Mouse (Mus musculus) olfactory bulb, adult 2 months (tissue): Measurements from ENCODE around the gene Bcar3. TPM values are rescaled to one million over a fixed set of nuclear protein-coding genes. Genes with fewer than 3 reads are reported as not detected.

Experiments
- H3K27ac ChIP-seq: fragments of 200-500 bp; 2 replicates; pipeline ENCODE4 v1.5.1; 2012; ENCODE audit warnings: low read depth, low read length; ENCODE audit not compliant: insufficient read depth
- H3K4me1 ChIP-seq: fragments of 200-500 bp; 2 replicates; pipeline ENCODE4 v1.6.1; 2012; ENCODE audit warnings: low read length; ENCODE audit not compliant: control insufficient read depth, insufficient read depth
- H3K4me3 ChIP-seq: fragments of 200-500 bp; 2 replicates; pipeline ENCODE4 v1.5.1; 2012; ENCODE audit warnings: mild to moderate bottlenecking, low read depth, low read length, moderate library complexity; ENCODE audit not compliant: insufficient read depth
- CTCF ChIP-seq: fragments of 200-500 bp; IDR thresholded peaks from 2 replicates; pipeline ENCODE4 v1.5.1; 2012; ENCODE audit warnings: low read depth, mild to moderate bottlenecking, low read length, moderate library complexity; ENCODE audit not compliant: insufficient read depth
- POLR2A ChIP-seq: fragments of 200-500 bp; IDR thresholded peaks from 2 replicates; pipeline ENCODE4 v1.6.1; 2012; ENCODE audit warnings: mild to moderate bottlenecking, low read depth, low read length, moderate library complexity; ENCODE audit not compliant: insufficient read depth
- whole genome bisulfite sequencing: fragments of 180-500 bp; shearing (Covaris S2); methylation state at CpG from one replicate; pipeline ENCODE4 v1.1.7; 2018; 5-methylcytosine and 5-hydroxymethylcytosine counted together
- polyA plus RNA-seq: library from polyadenylated mRNA; stranded (reverse); fragments of >200 nt; gene quantifications from 2 replicates; pipeline ENCODE4 v1.2.4, GENCODE M21; 2012; ENCODE audit warnings: low replicate concordance; ENCODE audit not compliant: missing spikeins, insufficient read depth, insufficient read length

Bcar3 gene
- polyA plus RNA-seq, 1 experiment = not detected

GRCm38 (mm10) chr3:122417466-122417865 is 123.5 kb downstream of the Bcar3 start:
- 76% methylated on average over 11 of the region's 11 CpGs for WGBS
- no peak overlapping the region for H3K4me3 ChIP-seq
- TF ChIP-seq POLR2A (no peak), CTCF (no peak)

GRCm38 (mm10) chr3:122418564-122419274 is 124.8 kb downstream of the Bcar3 start:
- WGBS = 74% methylated on average over 16 of the region's 16 CpGs
- no peak overlapping the region for H3K27ac ChIP-seq
- TF ChIP-seq CTCF (no peak), POLR2A (no peak)
- peaks cover 19% of the 10 kb centered on the region for H3K4me1 ChIP-seq
- H3K4me3 ChIP-seq = no peak overlapping the region

More at GRCm38 (mm10) chr3:122417466-122417865, 123.5 kb downstream of the Bcar3 start:
- Histone ChIP-seq H3K27ac (no peak overlapping the region), H3K4me1 (peaks cover 19% of the 10 kb centered on the region)

GRCm38 (mm10) chr3:122419610-122420409 is 125.9 kb downstream of the Bcar3 start:
- H3K27ac ChIP-seq = no peak overlapping the region
- peaks cover 14% of the 10 kb centered on the region for H3K4me1 ChIP-seq
- TF ChIP-seq POLR2A (peak; percentile 24; the same call in 1 of the 2 replicates), CTCF (no peak)
- under 1% methylated on average over 63 of the region's 63 CpGs for WGBS
- peak overlapping the region; percentile 53 for H3K4me3 ChIP-seq

GRCm38 (mm10) chr3:122420410-122420774 is 126.5 kb downstream of the Bcar3 start:
- TF ChIP-seq POLR2A = no peak
- TF ChIP-seq CTCF = no peak
- H3K4me1 ChIP-seq = peaks cover 14% of the 10 kb centered on the region
- WGBS = 1% methylated on average over 15 of the region's 15 CpGs
- H3K4me3 ChIP-seq = peak overlapping the region; percentile 53
- no peak overlapping the region for H3K27ac ChIP-seq

- Histone ChIP-seq H3K27ac (no peak overlapping the region), H3K4me1 (peaks cover 14% of the 10 kb centered on the region), H3K4me3 (0 out of 2 replicates have a peak overlapping the region, but pooled peaks have one; percentile 11)
- 32% methylated on average over 13 of the region's 13 CpGs for WGBS
- no peak for TF ChIP-seq POLR2A
- no peak for TF ChIP-seq CTCF
Measured at GRCm38 (mm10) chr3:122421042-122421702, 127.2 kb downstream of the Bcar3 start.

- Histone ChIP-seq H3K27ac (no peak overlapping the region), H3K4me1 (peaks cover 14% of the 10 kb centered on the region), H3K4me3 (no peak overlapping the region)
- 74% methylated on average over 7 of the region's 7 CpGs for WGBS
- TF ChIP-seq POLR2A (no peak), CTCF (no peak)
Measured at GRCm38 (mm10) chr3:122421802-122422201, 127.9 kb downstream of the Bcar3 start.

- Histone ChIP-seq H3K27ac (no peak overlapping the region), H3K4me1 (peaks cover 14% of the 10 kb centered on the region), H3K4me3 (no peak overlapping the region)
- no peak for TF ChIP-seq CTCF
- no peak for TF ChIP-seq POLR2A
- 82% methylated on average over 7 of the region's 7 CpGs for WGBS
Measured at GRCm38 (mm10) chr3:122422276-122422675, 128.3 kb downstream of the Bcar3 start.

GRCm38 (mm10) chr3:122423643-122424042 is 129.7 kb downstream of the Bcar3 start:
- 96% methylated on average over 7 of the region's 7 CpGs for WGBS
- TF ChIP-seq CTCF = no peak
- TF ChIP-seq POLR2A = no peak

More at GRCm38 (mm10) chr3:122423643-122424042, 129.7 kb downstream of the Bcar3 start:
- Histone ChIP-seq H3K27ac (no peak overlapping the region), H3K4me1 (peaks cover 11% of the 10 kb centered on the region), H3K4me3 (no peak overlapping the region)
